Mouse (Mus musculus) adrenal gland, postnatal 4 days (tissue): Measurements from ENCODE around the gene Cep295nl. TPM values are rescaled to one million over a fixed set of nuclear protein-coding genes. Genes with fewer than 3 reads are reported as not detected.

Source experiments
- total RNA-seq, 2 experiments: library from RNA; stranded (reverse); gene quantifications; 2 replicates each; pipeline ENCODE4 v1.2.3; 2021

Cep295nl gene
- total RNA-seq, 2 experiments from 2014 or later, result 1.4 to 2.1 TPM

Other genes starting within 250 kb of the Cep295nl start
- gene Dnah17, start 211.9 kb downstream of the Cep295nl start, total RNA-seq, result under 1 TPM; 0.08 to 0.42 TPM
- 10 to 100 TPM; 30.3 to 31.5 TPM for gene Cyth1, start 93.9 kb downstream of the Cep295nl start, total RNA-seq
- 10 to 100 TPM; 22.7 to 23.5 TPM for gene Usp36, start 52.3 kb downstream of the Cep295nl start, total RNA-seq
- 100 to 1,000 TPM; 107 to 108 TPM for gene Timp2, start 13.2 kb upstream of the Cep295nl start, total RNA-seq
- 10 to 100 TPM; 60.6 to 61.6 TPM for gene Lgals3bp, start 59.6 kb upstream of the Cep295nl start, total RNA-seq
- gene Cant1, start 76.6 kb upstream of the Cep295nl start, total RNA-seq, result 10 to 100 TPM; 33.7 to 36.5 TPM
- gene C1qtnf1, start 85.7 kb upstream of the Cep295nl start, total RNA-seq, result 10 to 100 TPM; 25.0 to 33.4 TPM
- 10 to 100 TPM; 19.6 to 22.3 TPM for gene Engase, start 134.3 kb upstream of the Cep295nl start, total RNA-seq